Mouse (Mus musculus) right cerebral cortex, postnatal 10 days (tissue): ENCODE measurements around the gene Olfr161.
"Not testable (repeated sequence)": the region's sequence is repeated elsewhere in the genome, so short reads cannot be mapped to it uniquely, and the experiment has no call there.

Experiments
- DNase-seq, 2 experiments: peaks; one replicate each; pipeline ENCODE4 v3.0.0; 2021; ENCODE audit warnings: low spot score in 2 of 2

Olfr161 gene

GRCm38 (mm10) chr16:3590691-3591090 lies at the start of gene Olfr161:
Gene Olfr161, plus strand, starts transcription at chr16:3591042.
- DNase-seq: no peak

GRCm38 (mm10) chr16:3563553-3563952 lies 27.3 kb upstream of the Olfr161 start:
- no peak for DNase-seq

- DNase-seq: not testable (repeated sequence)
Observed at GRCm38 (mm10) chr16:3577658-3578057, 13.2 kb upstream of the Olfr161 start.

- not testable (repeated sequence) for DNase-seq
Observed at GRCm38 (mm10) chr16:3578227-3578848, 12.5 kb upstream of the Olfr161 start.

GRCm38 (mm10) chr16:3631376-3631775 lies 40.5 kb downstream of the Olfr161 start:
- not testable (repeated sequence) for DNase-seq

- not testable (repeated sequence) for DNase-seq
Observed at GRCm38 (mm10) chr16:3632572-3633361, 41.9 kb downstream of the Olfr161 start.
